Mouse (Mus musculus) lung, embryonic 15.5 days (tissue): Measurements from ENCODE around the gene Hnrnpc. TPM values are rescaled to one million over a fixed set of nuclear protein-coding genes. Genes with fewer than 3 reads are reported as not detected.

Experiments used
- ATAC-seq: fragments of 200-750 bp; cut with Nextera tagmentation; 2 replicates; pipeline ENCODE4 v1.8.0; 2017; ENCODE audit warnings: moderate number of reproducible peaks, borderline replicate concordance; ENCODE audit not compliant: low FRiP score, low TSS enrichment; ENCODE audit errors: extremely low read depth
- H3K27ac ChIP-seq: fragments of 300-500 bp; sonication (generic); 2 replicates; pipeline ENCODE4 v1.5.1; 2015; ENCODE audit warnings: moderate library complexity, mild to moderate bottlenecking, inconsistent platforms
- H3K27me3 ChIP-seq: fragments of 300-500 bp; sonication (generic); 2 replicates; pipeline ENCODE4 v1.6.1; 2015; ENCODE audit warnings: inconsistent platforms
- H3K36me3 ChIP-seq: fragments of 300-500 bp; sonication (generic); 2 replicates; pipeline ENCODE4 v1.6.1; 2015; ENCODE audit warnings: inconsistent platforms
- H3K4me1 ChIP-seq: fragments of 300-500 bp; sonication (generic); 2 replicates; pipeline ENCODE4 v1.6.1; 2015; ENCODE audit warnings: inconsistent platforms
- H3K4me2 ChIP-seq: fragments of 300-500 bp; sonication (generic); 2 replicates; pipeline ENCODE4 v1.6.1; 2015; ENCODE audit warnings: inconsistent platforms, mild to moderate bottlenecking, moderate library complexity
- H3K4me3 ChIP-seq: fragments of 300-500 bp; sonication (generic); 2 replicates; pipeline ENCODE4 v1.5.1; 2015; ENCODE audit warnings: mild to moderate bottlenecking, inconsistent platforms
- H3K9ac ChIP-seq: fragments of 300-500 bp; sonication (generic); 2 replicates; pipeline ENCODE4 v1.6.1; 2015; ENCODE audit warnings: inconsistent platforms
- H3K9me3 ChIP-seq: fragments of 300-500 bp; sonication (generic); 2 replicates; pipeline ENCODE4 v1.6.1; 2016; ENCODE audit warnings: inconsistent platforms
- WGBS: fragments of 180-500 bp; shearing (Covaris S2); methylation state at CpG from one replicate; pipeline ENCODE4 v1.1.7; 2015; 5-methylcytosine and 5-hydroxymethylcytosine counted together
- polyA plus RNA-seq: library from polyadenylated mRNA; unstranded; fragments of >200 nt; fragmentation: Nextera tagmentation; extraction: Ambion mirVana; gene quantifications from 2 replicates; pipeline ENCODE4 v1.2.1, GENCODE M21; 2015

Hnrnpc gene
- polyA plus RNA-seq, 1 experiment from 2014 or later = 645 TPM

- Histone ChIP-seq H3K27ac (no peak overlapping the region), H3K27me3 (0 out of 2 replicates have a peak, but pooled peaks cover 6% of the 10 kb centered on the region), H3K4me1 (peaks cover 17% of the 10 kb centered on the region), H3K9ac (no peak overlapping the region), H3K4me3 (peak overlapping the region; percentile 50), H3K36me3 (no peaks in the 10 kb centered on the region), H3K9me3 (no peaks in the 10 kb centered on the region), H3K4me2 (peak overlapping the region; percentile 95)
- 46% methylated on average over 7 of the region's 7 CpGs for WGBS
- ATAC-seq = no peak
These were observed 16.3 kb upstream of the Hnrnpc start for GRCm38 (mm10) chr14:52120169-52120568.

- H3K36me3 ChIP-seq = no peaks in the 10 kb centered on the region
- H3K9ac ChIP-seq = peak overlapping the region; percentile 53
- H3K4me1 ChIP-seq = peaks cover 17% of the 10 kb centered on the region
- peak overlapping the region; percentile 93 for H3K27ac ChIP-seq
- H3K27me3 ChIP-seq = 0 out of 2 replicates have a peak, but pooled peaks cover 6% of the 10 kb centered on the region
- peak overlapping the region; percentile 95 for H3K4me2 ChIP-seq
- WGBS = under 1% methylated on average over 38 of the region's 38 CpGs
- peak; percentile 88 for ATAC-seq
- H3K9me3 ChIP-seq = no peaks in the 10 kb centered on the region
- peak overlapping the region; percentile 50 for H3K4me3 ChIP-seq
These were observed 15.2 kb upstream of the Hnrnpc start for GRCm38 (mm10) chr14:52118823-52119608.

- peak; percentile 37; the same call in 1 of the 2 replicates for ATAC-seq
- Histone ChIP-seq H3K27ac (peak overlapping the region; percentile 93; the same call in 1 of the 2 replicates), H3K27me3 (0 out of 2 replicates have a peak, but pooled peaks cover 6% of the 10 kb centered on the region), H3K9me3 (no peaks in the 10 kb centered on the region), H3K4me2 (peak overlapping the region; percentile 95), H3K36me3 (no peaks in the 10 kb centered on the region), H3K4me1 (peaks cover 17% of the 10 kb centered on the region), H3K4me3 (peak overlapping the region; percentile 50), H3K9ac (no peak overlapping the region)
- 12% methylated on average over 8 of the region's 8 CpGs for WGBS
These were observed 14.6 kb upstream of the Hnrnpc start for GRCm38 (mm10) chr14:52118456-52118822.

GRCm38 (mm10) chr14:52117241-52117640, 13.4 kb upstream of the Hnrnpc start:
- 96% methylated on average over 5 of the region's 5 CpGs for WGBS
- H3K9me3 ChIP-seq = no peaks in the 10 kb centered on the region
- H3K27me3 ChIP-seq = 0 out of 2 replicates have a peak, but pooled peaks cover 6% of the 10 kb centered on the region
- H3K4me3 ChIP-seq = no peak overlapping the region
- no peaks in the 10 kb centered on the region for H3K36me3 ChIP-seq
- no peak for ATAC-seq
- H3K4me2 ChIP-seq = no peak overlapping the region
- peaks cover 17% of the 10 kb centered on the region for H3K4me1 ChIP-seq
- no peak overlapping the region for H3K27ac ChIP-seq
- no peak overlapping the region for H3K9ac ChIP-seq

GRCm38 (mm10) chr14:52114101-52114500, 10.3 kb upstream of the Hnrnpc start:
- Histone ChIP-seq H3K4me1 (peaks cover 10% of the 10 kb centered on the region; the same call in 1 of the 2 replicates), H3K27ac (no peak overlapping the region), H3K9me3 (no peaks in the 10 kb centered on the region), H3K9ac (no peak overlapping the region), H3K27me3 (no peaks in the 10 kb centered on the region), H3K4me2 (no peak overlapping the region), H3K4me3 (no peak overlapping the region), H3K36me3 (no peaks in the 10 kb centered on the region)
- 59% methylated on average over 1 of the region's 1 CpGs for WGBS
- no peak for ATAC-seq

- H3K36me3 ChIP-seq = no peaks in the 10 kb centered on the region
- no peaks in the 10 kb centered on the region for H3K27me3 ChIP-seq
- 74% methylated on average over 4 of the region's 4 CpGs for WGBS
- peaks cover 19% of the 10 kb centered on the region for H3K4me1 ChIP-seq
- no peak within 1 kb of the TSS for H3K27ac ChIP-seq
- no peak within 1 kb of the TSS for H3K4me3 ChIP-seq
- H3K9me3 ChIP-seq = no peaks in the 10 kb centered on the region
- no peak for ATAC-seq
- H3K4me2 ChIP-seq = no peak within 1 kb of the TSS
- H3K9ac ChIP-seq = no peak within 1 kb of the TSS
These were observed 6.5 kb upstream of the Hnrnpc start, which contains the start of gene Rpgrip1 for GRCm38 (mm10) chr14:52110346-52110745. TSS of gene Rpgrip1 (plus strand) at chr14:52110704.

GRCm38 (mm10) chr14:52108025-52108424, 4.2 kb upstream of the Hnrnpc start:
- WGBS = 77% methylated on average over 2 of the region's 2 CpGs
- ATAC-seq = no peak
- no peak overlapping the region for H3K4me2 ChIP-seq

GRCm38 (mm10) chr14:52106741-52107140, 2.9 kb upstream of the Hnrnpc start:
- ATAC-seq = peak; percentile 40; the same call in 1 of the 2 replicates
- 3% methylated on average over 10 of the region's 10 CpGs for WGBS
- peak overlapping the region; percentile 4; the same call in 1 of the 2 replicates for H3K4me3 ChIP-seq
- H3K36me3 ChIP-seq = no peaks in the 10 kb centered on the region; the same call in 1 of the 2 replicates
- no peaks in the 10 kb centered on the region for H3K9me3 ChIP-seq
- H3K4me1 ChIP-seq = peaks cover 31% of the 10 kb centered on the region
- H3K9ac ChIP-seq = 0 out of 2 replicates have a peak overlapping the region, but pooled peaks have one; percentile 13
- peak overlapping the region; percentile 46 for H3K4me2 ChIP-seq
- H3K27me3 ChIP-seq = no peaks in the 10 kb centered on the region
- H3K27ac ChIP-seq = peak overlapping the region; percentile 92

More at GRCm38 (mm10) chr14:52108025-52108424, 4.2 kb upstream of the Hnrnpc start:
- Histone ChIP-seq H3K27me3 (no peaks in the 10 kb centered on the region), H3K9me3 (no peaks in the 10 kb centered on the region), H3K4me3 (no peak overlapping the region), H3K27ac (no peak overlapping the region), H3K36me3 (no peaks in the 10 kb centered on the region), H3K4me1 (peaks cover 23% of the 10 kb centered on the region), H3K9ac (no peak overlapping the region)

GRCm38 (mm10) chr14:52105308-52105707, 1.5 kb upstream of the Hnrnpc start:
- no peak overlapping the region for H3K4me2 ChIP-seq
- H3K27ac ChIP-seq = no peak overlapping the region
- H3K36me3 ChIP-seq = no peaks in the 10 kb centered on the region; the same call in 1 of the 2 replicates
- peaks cover 39% of the 10 kb centered on the region for H3K4me1 ChIP-seq
- 61% methylated on average over 2 of the region's 2 CpGs for WGBS
- ATAC-seq = no peak
- no peak overlapping the region for H3K9ac ChIP-seq
- H3K9me3 ChIP-seq = no peaks in the 10 kb centered on the region
- no peaks in the 10 kb centered on the region for H3K27me3 ChIP-seq
- no peak overlapping the region for H3K4me3 ChIP-seq

- 28% methylated on average over 7 of the region's 7 CpGs for WGBS
- peak overlapping the region; percentile 57 for H3K4me2 ChIP-seq
- H3K27ac ChIP-seq = peak overlapping the region; percentile 86
- H3K9me3 ChIP-seq = no peaks in the 10 kb centered on the region
- H3K36me3 ChIP-seq = no peaks in the 10 kb centered on the region; the same call in 1 of the 2 replicates
- H3K9ac ChIP-seq = peak overlapping the region; percentile 39
- H3K27me3 ChIP-seq = no peaks in the 10 kb centered on the region
- peaks cover 41% of the 10 kb centered on the region for H3K4me1 ChIP-seq
- ATAC-seq = no peak
- H3K4me3 ChIP-seq = peak overlapping the region; percentile 32
These were observed 953 bp upstream of the Hnrnpc start for GRCm38 (mm10) chr14:52104677-52105285.

GRCm38 (mm10) chr14:52103474-52103855, 363 bp downstream of the Hnrnpc start:
- Histone ChIP-seq H3K36me3 (no peaks in the 10 kb centered on the region; the same call in 1 of the 2 replicates), H3K4me2 (peak overlapping the region; percentile 72), H3K4me3 (peak overlapping the region; percentile 57), H3K9me3 (no peaks in the 10 kb centered on the region), H3K9ac (peak overlapping the region; percentile 80), H3K27ac (peak overlapping the region; percentile 90), H3K4me1 (peaks cover 47% of the 10 kb centered on the region), H3K27me3 (no peaks in the 10 kb centered on the region)
- ATAC-seq = peak; percentile 0; the same call in 1 of the 2 replicates
- under 1% methylated on average over 30 of the region's 30 CpGs for WGBS
